Mouse (Mus musculus): ENCODE data around the gene Rbp1. TPM values are rescaled to one million over a fixed set of nuclear protein-coding genes. Genes with fewer than 3 reads are reported as not detected.

The Rbp1 gene
- 1 to 10 TPM; 6.7 to 6.8 TPM for total RNA-seq (2021)
- long read RNA-seq, experiment 1, transcript Rbp1-201 (4 exons, 2,652 nt) = major isoform, 7 of 9 reads
- long read RNA-seq, experiment 1, partial matches to known transcripts = 2 of 9 reads
- long read RNA-seq, experiment 1, other reads (novel, unspliced or antisense) = 0 of 9 reads
- long read RNA-seq, experiment 2, partial matches to known transcripts = 3 of 7 reads
- long read RNA-seq, experiment 2, other reads (novel, unspliced or antisense) = 0 of 7 reads

- intact Hi-C loops (cut with DNase I) = no loop called here
Measured at GRCm38 (mm10) chr9:98422656-98423055, at the start of gene Rbp1. Gene Rbp1, plus strand, starts transcription at chr9:98422961.

GRCm38 (mm10) chr9:98373358-98373757, 49.4 kb upstream of the Rbp1 start:
- no peak for DNase-seq (ENCODE audit: low spot score in 2 of 2)
- intact Hi-C loops (cut with DNase I) = no loop called here

More at GRCm38 (mm10) chr9:98422656-98423055, at the start of gene Rbp1:
- DNase-seq (ENCODE audit: low spot score in 2 of 2) = no peak

- DNase-seq (ENCODE audit: low spot score in 2 of 2) = peak; percentile 18 to 33
- intact Hi-C loops (cut with DNase I) = no loop called here
Measured at GRCm38 (mm10) chr9:98374897-98375296, 47.9 kb upstream of the Rbp1 start.

GRCm38 (mm10) chr9:98375329-98376170, 47.2 kb upstream of the Rbp1 start:
- intact Hi-C loops (cut with DNase I) = no loop called here

GRCm38 (mm10) chr9:98379736-98380135, 43.0 kb upstream of the Rbp1 start:
- no peak for DNase-seq (ENCODE audit: low spot score in 2 of 2)
- intact Hi-C loops (cut with DNase I) = no loop called here

More at GRCm38 (mm10) chr9:98375329-98376170, 47.2 kb upstream of the Rbp1 start:
- no peak for DNase-seq (ENCODE audit: low spot score in 2 of 2)

- no peak for DNase-seq (ENCODE audit: low spot score in 2 of 2)
- intact Hi-C loops (cut with DNase I) = no loop called here
Measured at GRCm38 (mm10) chr9:98380593-98380992, 42.2 kb upstream of the Rbp1 start.

GRCm38 (mm10) chr9:98387741-98388632, 34.8 kb upstream of the Rbp1 start:
- peak in 1 of 2 experiments; percentile 33 for DNase-seq (ENCODE audit: low spot score in 2 of 2)
- intact Hi-C loops (cut with DNase I) = no loop called here

- DNase-seq (ENCODE audit: low spot score in 2 of 2) = peak; percentile 56 to 77
- intact Hi-C loops (cut with DNase I) = no loop called here
Measured at GRCm38 (mm10) chr9:98388633-98388965, 34.2 kb upstream of the Rbp1 start.

GRCm38 (mm10) chr9:98393496-98393895, 29.3 kb upstream of the Rbp1 start:
- DNase-seq (ENCODE audit: low spot score in 2 of 2) = no peak
- intact Hi-C loops (cut with DNase I) = no loop called here

- intact Hi-C loops (cut with DNase I) = no loop called here
- no peak for DNase-seq (ENCODE audit: low spot score in 2 of 2)
Measured at GRCm38 (mm10) chr9:98397211-98397610, 25.6 kb upstream of the Rbp1 start.

GRCm38 (mm10) chr9:98397866-98398265, 24.9 kb upstream of the Rbp1 start:
- intact Hi-C loops (cut with DNase I) = no loop called here
- DNase-seq (ENCODE audit: low spot score in 2 of 2) = no peak

- intact Hi-C loops (cut with DNase I) = no loop called here
- DNase-seq (ENCODE audit: low spot score in 2 of 2) = peak; percentile 61 to 81
Measured at GRCm38 (mm10) chr9:98400185-98400894, 22.4 kb upstream of the Rbp1 start.

GRCm38 (mm10) chr9:98401611-98402010, 21.1 kb upstream of the Rbp1 start:
- intact Hi-C loops (cut with DNase I) = no loop called here
- no peak for DNase-seq (ENCODE audit: low spot score in 2 of 2)

GRCm38 (mm10) chr9:98407771-98408170, 15.0 kb upstream of the Rbp1 start:
- intact Hi-C loops (cut with DNase I) = no loop called here

GRCm38 (mm10) chr9:98409137-98409536, 13.6 kb upstream of the Rbp1 start:
- peak; percentile 78 to 84 for DNase-seq (ENCODE audit: low spot score in 2 of 2)
- intact Hi-C loops (cut with DNase I) = no loop called here

More at GRCm38 (mm10) chr9:98407771-98408170, 15.0 kb upstream of the Rbp1 start:
- DNase-seq (ENCODE audit: low spot score in 2 of 2) = no peak

- no peak for DNase-seq (ENCODE audit: low spot score in 2 of 2)
- intact Hi-C loops (cut with DNase I) = loop anchor here (5.0 kb wide), 1 partner anchor 122 kb away; no protein-coding TSS in a partner anchor
Measured at GRCm38 (mm10) chr9:98415427-98415826, 7.3 kb upstream of the Rbp1 start.

- DNase-seq (ENCODE audit: low spot score in 2 of 2) = peak in 1 of 2 experiments; percentile 34
- intact Hi-C loops (cut with DNase I) = loop anchor here (5.0 kb wide), 1 partner anchor 119 kb away; no protein-coding TSS in a partner anchor
Measured at GRCm38 (mm10) chr9:98417919-98418318, 4.8 kb upstream of the Rbp1 start.

GRCm38 (mm10) chr9:98418346-98418745, 4.4 kb upstream of the Rbp1 start:
- no peak for DNase-seq (ENCODE audit: low spot score in 2 of 2)
- intact Hi-C loops (cut with DNase I) = loop anchor here (5.0 kb wide), 1 partner anchor 119 kb away; no protein-coding TSS in a partner anchor

GRCm38 (mm10) chr9:98420666-98421065, 2.1 kb upstream of the Rbp1 start:
- intact Hi-C loops (cut with DNase I) = no loop called here
- no peak for DNase-seq (ENCODE audit: low spot score in 2 of 2)
